Mouse (Mus musculus): ENCODE measurements around the gene Slc38a3. TPM values are rescaled to one million over a fixed set of nuclear protein-coding genes. Genes with fewer than 3 reads are reported as not detected.
A peak's percentile ranks its signal among the peaks of the same experiment; 100 is the strongest.

The Slc38a3 gene
- polyA plus RNA-seq, 1 experiment from 2014 or later, result 7.0 TPM

GRCm38 (mm10) chr9:107698611-107699190, 29.4 kb upstream of the Slc38a3 start:
- Histone ChIP-seq H3K9me3 (replicated peaks; ENCODE audit: control insufficient read depth, low read length) (no peaks in the 10 kb centered on the region), H3K27ac (replicated peaks; ENCODE audit: low read depth, low read length) (peak overlapping the region; percentile 48; the same call in 1 of the 2 replicates), H3K9ac (replicated peaks; ENCODE audit: low read length) (peak overlapping the region; percentile 25), H3K36me3 (replicated peaks; ENCODE audit: control insufficient read depth, insufficient read depth, low read depth, low read length) (no peaks in the 10 kb centered on the region; the same call in 1 of the 2 replicates), H3K4me2 (ENCODE audit: low read depth, low read length) (peak overlapping the region; percentile 30), H3K4me3 (ENCODE audit: low read depth, low read length) (0 out of 2 replicates have a peak overlapping the region, but pooled peaks have one; percentile 7), H3K4me1 (ENCODE audit: control insufficient read depth, insufficient read depth, low read length) (peaks cover 39% of the 10 kb centered on the region), H3K27me3 (ENCODE audit: control insufficient read depth, insufficient read depth, low read length) (no peaks in the 10 kb centered on the region)
- ATAC-seq (replicated peaks; ENCODE audit: insufficient number of reproducible peaks, low FRiP score, low TSS enrichment, low read depth) (no peak), DNase-seq (ENCODE audit: low spot score) (peak; percentile 21)
- 13% methylated on average over 14 of the region's 14 CpGs for WGBS

- no peak for ATAC-seq (replicated peaks; ENCODE audit: insufficient number of reproducible peaks, low FRiP score, low TSS enrichment, low read depth)
- DNase-seq (ENCODE audit: low spot score), result peak; percentile 14
- H3K4me3 ChIP-seq (ENCODE audit: low read depth, low read length), result no peak overlapping the region
- 14% methylated on average over 14 of the region's 14 CpGs for WGBS
- no peaks in the 10 kb centered on the region; the same call in 1 of the 2 replicates for H3K36me3 ChIP-seq (replicated peaks; ENCODE audit: control insufficient read depth, insufficient read depth, low read depth, low read length)
- no peaks in the 10 kb centered on the region for H3K27me3 ChIP-seq (ENCODE audit: control insufficient read depth, insufficient read depth, low read length)
- H3K27ac ChIP-seq (replicated peaks; ENCODE audit: low read depth, low read length), result no peak overlapping the region
- H3K4me2 ChIP-seq (ENCODE audit: low read depth, low read length), result no peak overlapping the region
- no peaks in the 10 kb centered on the region for H3K9me3 ChIP-seq (replicated peaks; ENCODE audit: control insufficient read depth, low read length)
- peaks cover 39% of the 10 kb centered on the region for H3K4me1 ChIP-seq (ENCODE audit: control insufficient read depth, insufficient read depth, low read length)
- no peak overlapping the region for H3K9ac ChIP-seq (replicated peaks; ENCODE audit: low read length)
Observed at GRCm38 (mm10) chr9:107697811-107698521, 28.6 kb upstream of the Slc38a3 start.

- Histone ChIP-seq H3K4me1 (ENCODE audit: control insufficient read depth, insufficient read depth, low read length) (peaks cover 31% of the 10 kb centered on the region), H3K4me2 (ENCODE audit: low read depth, low read length) (no peak overlapping the region), H3K9ac (replicated peaks; ENCODE audit: low read length) (no peak overlapping the region), H3K27me3 (ENCODE audit: control insufficient read depth, insufficient read depth, low read length) (no peaks in the 10 kb centered on the region), H3K36me3 (replicated peaks; ENCODE audit: control insufficient read depth, insufficient read depth, low read depth, low read length) (peaks cover 3% of the 10 kb centered on the region), H3K9me3 (replicated peaks; ENCODE audit: control insufficient read depth, low read length) (no peaks in the 10 kb centered on the region), H3K27ac (replicated peaks; ENCODE audit: low read depth, low read length) (0 out of 2 replicates have a peak overlapping the region, but pooled peaks have one; percentile 52), H3K4me3 (ENCODE audit: low read depth, low read length) (no peak overlapping the region)
- 0 out of 2 replicates have a peak, but pooled peaks have one; percentile 11 for ATAC-seq (replicated peaks; ENCODE audit: insufficient number of reproducible peaks, low FRiP score, low TSS enrichment, low read depth)
- WGBS, result 31% methylated on average over 9 of the region's 9 CpGs
- DNase-seq (ENCODE audit: low spot score), result peak; percentile 12
Observed at GRCm38 (mm10) chr9:107696845-107697610, 27.7 kb upstream of the Slc38a3 start.

- peaks cover 31% of the 10 kb centered on the region for H3K4me1 ChIP-seq (ENCODE audit: control insufficient read depth, insufficient read depth, low read length)
- WGBS, result 44% methylated on average over 6 of the region's 6 CpGs
- no peak overlapping the region for H3K4me3 ChIP-seq (ENCODE audit: low read depth, low read length)
- peaks cover 12% of the 10 kb centered on the region for H3K36me3 ChIP-seq (replicated peaks; ENCODE audit: control insufficient read depth, insufficient read depth, low read depth, low read length)
- H3K9me3 ChIP-seq (replicated peaks; ENCODE audit: control insufficient read depth, low read length), result no peaks in the 10 kb centered on the region
- H3K27ac ChIP-seq (replicated peaks; ENCODE audit: low read depth, low read length), result no peak overlapping the region
- no peaks in the 10 kb centered on the region for H3K27me3 ChIP-seq (ENCODE audit: control insufficient read depth, insufficient read depth, low read length)
- ATAC-seq (replicated peaks; ENCODE audit: insufficient number of reproducible peaks, low FRiP score, low TSS enrichment, low read depth) (no peak), DNase-seq (ENCODE audit: low spot score) (no peak)
- no peak overlapping the region for H3K4me2 ChIP-seq (ENCODE audit: low read depth, low read length)
- no peak overlapping the region for H3K9ac ChIP-seq (replicated peaks; ENCODE audit: low read length)
Observed at GRCm38 (mm10) chr9:107696106-107696479, 26.8 kb upstream of the Slc38a3 start.

GRCm38 (mm10) chr9:107695441-107696105, 26.2 kb upstream of the Slc38a3 start:
- no peak overlapping the region for H3K4me2 ChIP-seq (ENCODE audit: low read depth, low read length)
- no peak overlapping the region for H3K27ac ChIP-seq (replicated peaks; ENCODE audit: low read depth, low read length)
- no peak overlapping the region for H3K4me3 ChIP-seq (ENCODE audit: low read depth, low read length)
- 88% methylated on average over 12 of the region's 12 CpGs for WGBS
- H3K9ac ChIP-seq (replicated peaks; ENCODE audit: low read length), result no peak overlapping the region
- no peaks in the 10 kb centered on the region for H3K9me3 ChIP-seq (replicated peaks; ENCODE audit: control insufficient read depth, low read length)
- no peaks in the 10 kb centered on the region for H3K27me3 ChIP-seq (ENCODE audit: control insufficient read depth, insufficient read depth, low read length)
- H3K4me1 ChIP-seq (ENCODE audit: control insufficient read depth, insufficient read depth, low read length), result peaks cover 30% of the 10 kb centered on the region
- no peak for ATAC-seq (replicated peaks; ENCODE audit: insufficient number of reproducible peaks, low FRiP score, low TSS enrichment, low read depth)
- peaks cover 13% of the 10 kb centered on the region for H3K36me3 ChIP-seq (replicated peaks; ENCODE audit: control insufficient read depth, insufficient read depth, low read depth, low read length)
- no peak for DNase-seq (ENCODE audit: low spot score)

- DNase-seq (ENCODE audit: low spot score) (no peak), ATAC-seq (replicated peaks; ENCODE audit: insufficient number of reproducible peaks, low FRiP score, low TSS enrichment, low read depth) (no peak)
- no peak overlapping the region for H3K27ac ChIP-seq (replicated peaks; ENCODE audit: low read depth, low read length)
- H3K4me1 ChIP-seq (ENCODE audit: control insufficient read depth, insufficient read depth, low read length), result peaks cover 22% of the 10 kb centered on the region
- H3K4me2 ChIP-seq (ENCODE audit: low read depth, low read length), result no peak overlapping the region
- WGBS, result 79% methylated on average over 7 of the region's 7 CpGs
- H3K9ac ChIP-seq (replicated peaks; ENCODE audit: low read length), result no peak overlapping the region
- peaks cover 13% of the 10 kb centered on the region for H3K36me3 ChIP-seq (replicated peaks; ENCODE audit: control insufficient read depth, insufficient read depth, low read depth, low read length)
- H3K27me3 ChIP-seq (ENCODE audit: control insufficient read depth, insufficient read depth, low read length), result no peaks in the 10 kb centered on the region
- H3K9me3 ChIP-seq (replicated peaks; ENCODE audit: control insufficient read depth, low read length), result no peaks in the 10 kb centered on the region
- no peak overlapping the region for H3K4me3 ChIP-seq (ENCODE audit: low read depth, low read length)
Observed at GRCm38 (mm10) chr9:107694627-107695026, 25.3 kb upstream of the Slc38a3 start.

GRCm38 (mm10) chr9:107693433-107693987, 24.2 kb upstream of the Slc38a3 start:
- H3K27me3 ChIP-seq (ENCODE audit: control insufficient read depth, insufficient read depth, low read length), result no peaks in the 10 kb centered on the region
- ATAC-seq (replicated peaks; ENCODE audit: insufficient number of reproducible peaks, low FRiP score, low TSS enrichment, low read depth), result no peak
- 75% methylated on average over 4 of the region's 4 CpGs for WGBS
- H3K36me3 ChIP-seq (replicated peaks; ENCODE audit: control insufficient read depth, insufficient read depth, low read depth, low read length), result peaks cover 16% of the 10 kb centered on the region
- H3K4me2 ChIP-seq (ENCODE audit: low read depth, low read length), result no peak overlapping the region
- no peak overlapping the region for H3K4me3 ChIP-seq (ENCODE audit: low read depth, low read length)
- no peak overlapping the region for H3K27ac ChIP-seq (replicated peaks; ENCODE audit: low read depth, low read length)
- H3K9me3 ChIP-seq (replicated peaks; ENCODE audit: control insufficient read depth, low read length), result no peaks in the 10 kb centered on the region
- H3K9ac ChIP-seq (replicated peaks; ENCODE audit: low read length), result no peak overlapping the region
- DNase-seq (ENCODE audit: low spot score), result no peak
- peaks cover 11% of the 10 kb centered on the region for H3K4me1 ChIP-seq (ENCODE audit: control insufficient read depth, insufficient read depth, low read length)
